Mouse (Mus musculus) E14TG2a.4 (cell line): ENCODE results near the gene Serpina3i.

Experiments
- CTCF ChIP-seq: conservative IDR thresholded peaks from 2 replicates; pipeline ENCODE4 v1.5.1; 2014; ENCODE audit warnings: low read length
- NANOG ChIP-seq: IDR thresholded peaks from 2 replicates; pipeline ENCODE4 v1.6.1; 2014; ENCODE audit warnings: borderline replicate concordance, low read length, mixed read lengths
- POU5F1 ChIP-seq: IDR thresholded peaks from 2 replicates; pipeline ENCODE4 v1.6.1; 2014; ENCODE audit warnings: low read length, borderline replicate concordance

DNA sequence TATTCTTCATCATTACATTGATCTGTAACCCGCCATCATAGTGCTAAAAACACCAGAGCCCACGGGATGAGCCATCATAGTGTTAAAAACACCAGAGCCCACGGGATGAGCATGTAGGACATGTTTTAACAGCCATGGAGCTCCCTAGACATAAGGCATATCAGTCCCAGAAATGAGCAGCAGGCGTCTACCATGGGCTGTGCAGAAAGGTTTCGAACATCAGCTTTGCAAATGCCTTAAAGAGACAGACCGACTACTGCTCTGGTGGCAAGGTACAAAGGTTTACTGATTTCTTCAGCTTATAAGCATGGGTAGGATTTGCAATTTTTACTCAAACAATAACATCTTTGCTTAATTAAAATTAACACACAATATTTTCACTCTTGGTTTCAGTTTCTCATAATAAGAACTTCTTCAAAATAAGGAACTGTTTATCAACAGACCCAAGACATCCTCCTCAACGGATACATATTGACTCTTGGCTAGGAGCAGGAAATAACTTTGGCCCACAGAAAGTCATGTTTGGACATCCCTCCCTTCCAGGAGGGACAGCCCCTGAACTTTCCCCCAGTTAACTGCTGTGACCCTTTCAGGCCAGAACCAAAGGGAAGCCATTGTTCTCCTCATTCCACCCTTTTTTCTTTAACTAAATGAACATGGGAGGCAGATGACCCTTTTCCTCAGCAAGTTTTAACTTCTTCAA is 38.2 kb upstream of the Serpina3i start:
- TF ChIP-seq CTCF (no peak), POU5F1 (no peak), NANOG (no peak)
